Comparison of ENCODE assay signal across 8 mouse cellular contexts in genomic region chr14:75445948-75446281, GRCm38 (mm10). TPM values are rescaled to one million over a fixed set of nuclear protein-coding genes. Genes with fewer than 3 reads are reported as not detected.
DNase-seq lines count a peak whose midpoint lies in the region; ATAC-seq and TF ChIP-seq lines count a peak whose summit lies in the region.

No protein-coding gene starts in this region.

- TF ChIP-seq CTCF in small intestine, adult 2 months (IDR thresholded peaks at IDR 0.05; ENCODE audit: extremely low read depth, insufficient read length, insufficient replicate concordance, low read depth, low read length) = no peak

- peak overlapping the region; percentile 68 for H3K4me2 ChIP-seq in lung, embryonic 16.5 days (ENCODE audit: low read depth, low read length)
- peak overlapping the region; percentile 58 for H3K4me2 ChIP-seq in forebrain, embryonic 14.5 days (ENCODE audit: low read length)
- H3K4me2 ChIP-seq in limb, embryonic 15.5 days = peak overlapping the region; percentile 50

- peak overlapping the region; percentile 44 for H3K4me3 ChIP-seq in lung, embryonic 16.5 days (ENCODE audit: low read length)
- peak overlapping the region; percentile 28 for H3K4me3 ChIP-seq in forebrain, embryonic 14.5 days (ENCODE audit: low read depth, low read length)
- H3K4me3 ChIP-seq in limb, embryonic 15.5 days = peak overlapping the region; percentile 20
- peak overlapping the region; percentile 24 for H3K4me3 ChIP-seq in small intestine, adult 2 months (ENCODE audit: low read depth, low read length)

- H3K36me3 ChIP-seq in lung, embryonic 16.5 days (ENCODE audit: control insufficient read depth, insufficient read depth, low read length) = no peaks in the 10 kb centered on the region
- no peaks in the 10 kb centered on the region for H3K36me3 ChIP-seq in forebrain, embryonic 14.5 days (ENCODE audit: control insufficient read depth, insufficient read depth, low read length)
- H3K36me3 ChIP-seq in limb, embryonic 15.5 days = no peaks in the 10 kb centered on the region
- H3K36me3 ChIP-seq in small intestine, adult 2 months (ENCODE audit: control insufficient read depth, insufficient read depth, low read length) = no peaks in the 10 kb centered on the region

- no peaks in the 10 kb centered on the region for H3K9me3 ChIP-seq in lung, embryonic 16.5 days (ENCODE audit: control insufficient read depth, low read length)
- H3K9me3 ChIP-seq in forebrain, embryonic 14.5 days (replicated peaks; ENCODE audit: control insufficient read depth, low read length) = no peaks in the 10 kb centered on the region
- no peaks in the 10 kb centered on the region for H3K9me3 ChIP-seq in limb, embryonic 15.5 days

- ATAC-seq in lung, embryonic 16.5 days (ENCODE audit: low read depth) = no peak
- peak; percentile 22; the same call in 1 of the 2 replicates for ATAC-seq in forebrain, embryonic 14.5 days
- no peak for ATAC-seq in limb, embryonic 15.5 days (ENCODE audit: insufficient number of reproducible peaks, low FRiP score, low TSS enrichment, low read depth)

- intact Hi-C loops in left cerebral cortex, postnatal 4 days (cut with DNase I) = no loop called here

- no peak for TF ChIP-seq POLR2A in small intestine, adult 2 months (IDR thresholded peaks at IDR 0.05; ENCODE audit: low read depth, low read length)

- peak overlapping the region; percentile 49 for H3K9ac ChIP-seq in lung, embryonic 16.5 days (ENCODE audit: low read length)
- H3K9ac ChIP-seq in forebrain, embryonic 14.5 days (ENCODE audit: low read length) = peak overlapping the region; percentile 51
- H3K9ac ChIP-seq in limb, embryonic 15.5 days = no peak overlapping the region

- H3K27me3 ChIP-seq in lung, embryonic 16.5 days (ENCODE audit: control insufficient read depth, insufficient read depth, low read depth, low read length) = no peaks in the 10 kb centered on the region
- no peaks in the 10 kb centered on the region for H3K27me3 ChIP-seq in forebrain, embryonic 14.5 days (replicated peaks; ENCODE audit: control insufficient read depth, insufficient read depth, low read length)
- H3K27me3 ChIP-seq in limb, embryonic 15.5 days = no peaks in the 10 kb centered on the region
- no peaks in the 10 kb centered on the region for H3K27me3 ChIP-seq in small intestine, adult 2 months (ENCODE audit: control insufficient read depth, insufficient read depth, low read length)

- 30% methylated on average over 6 of the region's 6 CpGs for WGBS in lung, embryonic 16.5 days
- WGBS in forebrain, embryonic 14.5 days = 18% methylated on average over 6 of the region's 6 CpGs
- 37% methylated on average over 6 of the region's 6 CpGs for WGBS in limb, embryonic 15.5 days
- 36% methylated on average over 6 of the region's 6 CpGs for WGBS in small intestine, adult 2 months

- no peak for DNase-seq in lung, postnatal 10 days
- DNase-seq in forebrain, embryonic 14.5 days (ENCODE audit: low spot score) = no peak
- no peak for DNase-seq in layer of hippocampus, postnatal 36 days
- DNase-seq in left cerebral cortex, postnatal 4 days = no peak
- DNase-seq in urinary bladder, adult 18-20 months (ENCODE audit: low spot score in 2 of 2) = no peak

- peak overlapping the region; percentile 34; the same call in 1 of the 2 replicates for H3K27ac ChIP-seq in lung, embryonic 16.5 days (ENCODE audit: low read length)
- H3K27ac ChIP-seq in forebrain, embryonic 14.5 days (ENCODE audit: low read depth, low read length) = peak overlapping the region; percentile 58; the same call in 1 of the 2 replicates
- H3K27ac ChIP-seq in limb, embryonic 15.5 days = no peak overlapping the region
- H3K27ac ChIP-seq in small intestine, adult 2 months (ENCODE audit: insufficient read depth, low read depth, low read length) = no peak overlapping the region

- peaks cover 9% of the 10 kb centered on the region for H3K4me1 ChIP-seq in lung, embryonic 16.5 days (replicated peaks; ENCODE audit: control insufficient read depth, insufficient read depth, low read length)
- H3K4me1 ChIP-seq in forebrain, embryonic 14.5 days (ENCODE audit: control insufficient read depth, insufficient read depth, low read length) = peaks cover 15% of the 10 kb centered on the region
- peaks cover 8% of the 10 kb centered on the region for H3K4me1 ChIP-seq in limb, embryonic 15.5 days
- no peaks in the 10 kb centered on the region for H3K4me1 ChIP-seq in small intestine, adult 2 months (ENCODE audit: control insufficient read depth, insufficient read depth, insufficient read length, low read length)

RNA-seq across cellular contexts. Expression of gene Siah3, which starts 9.9 kb away (rescaled TPM):
- polyA plus RNA-seq in lung, embryonic 16.5 days (2015; fragmentation: Nextera tagmentation; extraction: Ambion mirVana) = 0.05 TPM in 1 of 2 replicates, not detected in the other
- polyA plus RNA-seq in forebrain, embryonic 14.5 days (2014; fragmentation: Nextera tagmentation; extraction: Ambion mirVana) = 5.4 and 7.0 TPM in 2 replicates
- 0.16 and 0.27 TPM in 2 replicates for polyA plus RNA-seq in limb, embryonic 15.5 days (2015; fragmentation: Nextera tagmentation; extraction: Ambion mirVana)
- polyA plus RNA-seq in small intestine, adult 2 months (2012; rRNA removed) = 0.04 TPM in 1 of 2 replicates, not detected in the other
- 10 to 100 TPM in 1 of 2 experiments, 1 to 10 TPM in 1; 9.8 to 10.0 TPM for total RNA-seq in layer of hippocampus, postnatal 36 days (2021)
- 10 to 100 TPM in 1 of 2 experiments, 1 to 10 TPM in 1; 9.5 to 10.1 TPM for total RNA-seq in left cerebral cortex, postnatal 4 days (2021)

Comparison
In these comparisons a context has a peak if more than half of its experiments do, and no peak if none do; other contexts are left out.
1. H3K27ac ChIP-seq: peak in lung, embryonic 16.5 days (single experiment) and forebrain, embryonic 14.5 days (single experiment); none in limb, embryonic 15.5 days (single experiment) and small intestine, adult 2 months (single experiment).
2. Peak in every context shown above with its lines, with median percentiles within 50 percentile points of each other: H3K4me2 ChIP-seq and H3K4me3 ChIP-seq.